Mouse (Mus musculus) embryonic facial prominence, embryonic 10.5 days (tissue): ENCODE measurements around the gene Auts2. TPM values are rescaled to one million over a fixed set of nuclear protein-coding genes. Genes with fewer than 3 reads are reported as not detected.

Experiments used
- DNase-seq: peaks from one replicate; pipeline ENCODE4 v3.0.0-alpha.2; 2017; ENCODE audit warnings: low spot score
- H3K27ac ChIP-seq: fragments of 300-500 bp; sonication (generic); replicated peaks from 2 replicates; pipeline ENCODE4 v1.5.1; 2016; ENCODE audit warnings: mild to moderate bottlenecking
- H3K27me3 ChIP-seq: fragments of 300-500 bp; sonication (generic); replicated peaks from 2 replicates; pipeline ENCODE4 v1.6.1; 2016; ENCODE audit warnings: low read depth, mild to moderate bottlenecking; ENCODE audit not compliant: poor library complexity, severe bottlenecking
- H3K36me3 ChIP-seq: fragments of 300-500 bp; sonication (generic); replicated peaks from 2 replicates; pipeline ENCODE4 v1.6.1; 2016; ENCODE audit warnings: mild to moderate bottlenecking, moderate library complexity
- H3K4me1 ChIP-seq: fragments of 300-500 bp; sonication (generic); 2 replicates; pipeline ENCODE4 v1.6.1; 2016
- H3K4me3 ChIP-seq: fragments of 300-500 bp; sonication (generic); 2 replicates; pipeline ENCODE4 v1.5.1; 2016; ENCODE audit warnings: mild to moderate bottlenecking, moderate library complexity
- H3K9me3 ChIP-seq: fragments of 300-500 bp; sonication (generic); 2 replicates; pipeline ENCODE4 v1.6.1; 2016; ENCODE audit warnings: mild to moderate bottlenecking
- WGBS: fragments of 180-500 bp; shearing (Covaris S2); methylation state at CpG from one replicate; pipeline ENCODE4 v1.1.7; 2016; 5-methylcytosine and 5-hydroxymethylcytosine counted together
- polyA plus RNA-seq: library from polyadenylated mRNA; unstranded; fragments of >200 nt; fragmentation: Nextera tagmentation; extraction: Ambion mirVana; gene quantifications from 2 replicates; pipeline ENCODE4 v1.2.1, GENCODE M21; 2016

The Auts2 gene
- polyA plus RNA-seq, 1 experiment from 2014 or later = 50.0 TPM

DNA sequence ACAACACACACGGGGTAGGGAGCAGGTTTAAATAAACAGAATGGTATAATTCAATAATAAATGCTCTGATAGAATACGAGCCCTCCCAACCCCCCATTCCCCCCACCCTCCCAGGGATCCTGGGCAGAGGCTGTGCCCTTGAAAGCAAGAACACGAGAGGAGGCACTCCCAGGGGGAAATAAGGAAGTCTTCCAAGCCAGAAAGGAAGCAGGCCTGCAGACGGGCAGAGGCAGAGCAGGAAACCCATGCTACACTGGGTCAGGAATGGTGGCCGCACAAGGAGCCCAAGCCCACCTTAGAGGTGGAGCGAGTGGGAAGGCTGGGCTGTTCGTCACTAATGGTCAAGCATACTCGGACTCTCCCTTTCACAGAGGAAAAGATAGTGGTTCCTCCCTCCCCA is 1051.3 kb downstream of the Auts2 start:
- Histone ChIP-seq H3K27ac (no peak overlapping the region), H3K27me3 (no peaks in the 10 kb centered on the region), H3K4me3 (no peak overlapping the region), H3K36me3 (peaks cover 66% of the 10 kb centered on the region), H3K4me1 (peaks cover 29% of the 10 kb centered on the region), H3K9me3 (peaks cover 5% of the 10 kb centered on the region; the same call in 1 of the 2 replicates)
- 70% methylated on average over 8 of the region's 8 CpGs for WGBS
- DNase-seq = no peak

DNA sequence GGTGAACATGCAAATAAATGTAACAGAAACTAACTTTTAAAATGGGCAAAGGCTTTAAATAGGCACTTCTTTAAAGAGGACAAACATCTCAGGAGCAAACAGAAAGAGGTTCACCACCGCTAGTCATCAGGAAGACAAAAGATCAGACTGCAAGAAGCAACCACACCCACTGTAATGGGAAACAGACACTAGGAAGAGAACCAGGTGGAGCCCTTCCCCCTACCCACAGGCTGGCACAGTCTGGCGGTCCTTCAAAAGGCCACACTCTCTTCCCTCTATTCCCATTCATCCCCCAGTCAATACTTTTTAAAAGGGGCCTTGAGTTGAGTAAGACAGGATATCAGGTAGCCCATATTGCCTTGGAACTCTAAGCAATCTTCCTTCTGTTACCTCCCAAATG is 1052.3 kb downstream of the Auts2 start:
- no peak for DNase-seq

DNA sequence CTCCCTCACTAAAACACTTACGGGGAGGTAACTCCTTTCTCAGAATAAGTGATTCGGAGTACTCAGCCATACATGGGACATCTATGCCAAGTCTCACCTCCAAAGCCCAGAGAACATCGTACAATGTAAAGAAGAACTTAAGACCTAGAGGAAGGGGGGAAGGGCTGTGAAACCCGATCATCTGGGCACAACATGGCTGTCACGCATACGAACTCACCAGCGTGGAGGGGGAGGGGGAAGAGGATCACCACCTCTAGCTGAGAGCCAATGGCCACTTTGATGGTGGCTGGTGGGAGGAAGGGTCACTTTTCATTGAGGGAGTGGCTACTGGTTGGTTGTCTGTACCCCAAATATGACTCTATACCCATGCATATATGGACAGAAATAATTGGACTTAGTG is 1053.3 kb downstream of the Auts2 start:
- H3K27ac ChIP-seq = no peak overlapping the region
- H3K9me3 ChIP-seq = peaks cover 5% of the 10 kb centered on the region; the same call in 1 of the 2 replicates
- DNase-seq = no peak
- 91% methylated on average over 7 of the region's 7 CpGs for WGBS
- peaks cover 63% of the 10 kb centered on the region for H3K36me3 ChIP-seq
- H3K27me3 ChIP-seq = no peaks in the 10 kb centered on the region
- H3K4me1 ChIP-seq = peaks cover 24% of the 10 kb centered on the region
- no peak overlapping the region for H3K4me3 ChIP-seq

More for the DNA sequence above, 1052.3 kb downstream of the Auts2 start:
- H3K9me3 ChIP-seq = peaks cover 5% of the 10 kb centered on the region; the same call in 1 of the 2 replicates
- peaks cover 24% of the 10 kb centered on the region for H3K4me1 ChIP-seq
- H3K27ac ChIP-seq = no peak overlapping the region
- no peak overlapping the region for H3K4me3 ChIP-seq
- 76% methylated on average over 2 of the region's 2 CpGs for WGBS
- H3K27me3 ChIP-seq = no peaks in the 10 kb centered on the region
- peaks cover 66% of the 10 kb centered on the region for H3K36me3 ChIP-seq

DNA sequence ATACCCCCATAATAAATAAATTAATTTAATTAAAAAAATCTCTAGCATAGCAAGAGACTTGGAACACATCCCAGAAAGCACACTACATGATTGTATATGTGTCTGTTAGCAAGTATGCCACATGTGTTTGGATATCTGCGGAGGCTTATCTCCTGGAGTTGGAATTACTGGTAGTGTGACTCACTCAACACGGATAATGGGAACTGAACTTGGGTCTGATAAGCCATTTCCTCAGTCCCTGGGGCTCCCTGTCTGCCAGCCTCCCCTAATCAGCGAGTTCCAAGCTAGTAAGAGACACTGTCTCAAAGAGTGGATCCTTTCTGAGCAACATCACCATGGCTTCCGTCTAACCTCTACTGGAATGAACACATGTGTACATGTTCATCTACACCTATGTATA is 1056.6 kb downstream of the Auts2 start:
- Histone ChIP-seq H3K9me3 (peaks cover 5% of the 10 kb centered on the region; the same call in 1 of the 2 replicates), H3K27ac (no peak overlapping the region), H3K36me3 (peaks cover 57% of the 10 kb centered on the region), H3K4me3 (no peak overlapping the region), H3K27me3 (no peaks in the 10 kb centered on the region), H3K4me1 (peaks cover 9% of the 10 kb centered on the region; the same call in 1 of the 2 replicates)
- 97% methylated on average over 4 of the region's 4 CpGs for WGBS
- no peak for DNase-seq

DNA sequence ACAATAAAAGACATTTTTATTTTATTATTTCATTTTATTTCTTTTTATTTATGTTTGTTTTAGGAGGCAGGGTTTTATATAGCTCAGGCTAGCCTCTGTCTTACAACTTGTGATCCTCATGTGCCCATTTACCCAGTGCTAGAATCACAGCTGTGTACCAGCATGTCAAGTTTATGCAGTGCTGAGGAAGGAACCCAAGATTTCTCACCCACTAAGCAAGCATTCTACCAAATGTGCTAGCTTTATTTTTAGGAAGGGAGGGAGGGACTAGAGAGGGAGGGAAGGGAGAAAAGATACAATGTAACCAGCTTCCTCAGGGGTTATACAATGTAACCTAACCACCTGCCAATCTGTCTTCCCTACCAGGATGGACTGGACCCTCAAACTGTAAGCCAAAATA is 1067.9 kb downstream of the Auts2 start:
- no peaks in the 10 kb centered on the region for H3K4me1 ChIP-seq
- no peaks in the 10 kb centered on the region for H3K27me3 ChIP-seq
- no peak overlapping the region for H3K4me3 ChIP-seq
- H3K36me3 ChIP-seq = peaks cover 96% of the 10 kb centered on the region
- no peak overlapping the region for H3K27ac ChIP-seq
- no peak for DNase-seq
- peaks cover 17% of the 10 kb centered on the region; the same call in 1 of the 2 replicates for H3K9me3 ChIP-seq

DNA sequence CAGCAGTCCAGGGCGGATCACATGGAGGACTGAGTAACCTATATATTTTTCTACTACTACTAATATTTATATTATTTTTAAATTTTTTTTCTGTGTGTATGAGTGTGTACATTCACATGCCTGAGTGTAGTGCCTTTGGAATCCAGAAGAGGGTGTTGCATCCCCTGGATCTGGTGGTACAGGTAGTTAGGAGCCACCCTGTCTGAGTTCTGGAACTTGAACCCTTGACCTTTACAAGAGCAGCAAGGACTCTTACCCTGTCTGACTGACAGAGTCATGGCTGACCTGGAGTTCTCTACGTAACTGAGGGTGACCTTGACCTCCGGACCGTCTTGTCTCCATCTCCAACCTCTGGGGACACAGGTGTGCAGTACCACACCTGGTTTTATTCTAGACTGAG is 1074.5 kb downstream of the Auts2 start:
- Histone ChIP-seq H3K4me1 (no peaks in the 10 kb centered on the region), H3K27ac (no peak overlapping the region), H3K4me3 (no peak overlapping the region), H3K9me3 (0 out of 2 replicates have a peak, but pooled peaks cover 5% of the 10 kb centered on the region), H3K36me3 (peaks cover 100% of the 10 kb centered on the region), H3K27me3 (no peaks in the 10 kb centered on the region)
- 91% methylated on average over 4 of the region's 4 CpGs for WGBS
- DNase-seq = no peak

DNA sequence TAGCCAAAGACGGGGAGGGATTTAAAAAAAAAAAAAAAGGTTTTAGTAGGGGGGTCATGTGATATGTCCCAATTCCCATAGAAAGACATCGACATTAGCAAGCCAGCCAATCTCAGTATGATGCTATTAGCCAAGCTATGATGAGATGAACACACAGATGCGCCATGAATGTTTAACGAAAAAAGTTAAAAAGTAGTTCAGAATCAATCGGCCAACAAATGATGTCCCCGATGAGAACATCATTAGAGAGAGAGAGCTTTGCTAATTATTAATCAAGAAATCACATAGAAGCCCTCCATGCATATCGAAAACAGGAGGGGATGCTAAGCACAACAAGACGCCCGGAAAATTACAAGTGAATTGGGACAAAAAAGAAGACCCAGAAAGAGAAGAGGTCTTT is 1077.0 kb downstream of the Auts2 start:
- no peak overlapping the region for H3K4me3 ChIP-seq
- H3K36me3 ChIP-seq = peaks cover 100% of the 10 kb centered on the region
- H3K27me3 ChIP-seq = no peaks in the 10 kb centered on the region
- H3K4me1 ChIP-seq = no peaks in the 10 kb centered on the region
- H3K9me3 ChIP-seq = 0 out of 2 replicates have a peak, but pooled peaks cover 5% of the 10 kb centered on the region
- no peak overlapping the region for H3K27ac ChIP-seq
- DNase-seq = no peak
- WGBS = 96% methylated on average over 9 of the region's 9 CpGs

DNA sequence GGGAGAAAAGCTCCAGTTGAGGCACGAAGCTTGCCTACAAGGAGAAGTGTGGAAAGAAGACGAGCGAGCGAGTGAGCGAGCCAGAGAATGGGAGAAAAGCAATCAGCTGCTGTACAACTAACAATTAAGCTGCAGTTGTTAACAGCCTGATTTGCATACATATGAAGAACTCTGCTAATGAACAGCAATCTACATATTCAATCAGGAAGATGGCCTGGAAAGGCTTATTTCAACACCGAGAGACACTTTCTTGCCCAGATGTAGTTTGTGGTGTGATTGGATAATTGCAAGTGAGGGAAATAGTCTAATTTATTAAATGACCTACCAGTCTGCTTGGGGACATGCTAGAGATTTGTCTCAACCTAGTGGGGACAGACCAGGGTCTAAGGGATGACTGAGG is 1079.7 kb downstream of the Auts2 start:
- WGBS = 95% methylated on average over 6 of the region's 6 CpGs
- Histone ChIP-seq H3K9me3 (0 out of 2 replicates have a peak, but pooled peaks cover 5% of the 10 kb centered on the region), H3K27ac (no peak overlapping the region), H3K4me3 (no peak overlapping the region), H3K36me3 (peaks cover 99% of the 10 kb centered on the region), H3K4me1 (no peaks in the 10 kb centered on the region), H3K27me3 (no peaks in the 10 kb centered on the region)
- DNase-seq = no peak

DNA sequence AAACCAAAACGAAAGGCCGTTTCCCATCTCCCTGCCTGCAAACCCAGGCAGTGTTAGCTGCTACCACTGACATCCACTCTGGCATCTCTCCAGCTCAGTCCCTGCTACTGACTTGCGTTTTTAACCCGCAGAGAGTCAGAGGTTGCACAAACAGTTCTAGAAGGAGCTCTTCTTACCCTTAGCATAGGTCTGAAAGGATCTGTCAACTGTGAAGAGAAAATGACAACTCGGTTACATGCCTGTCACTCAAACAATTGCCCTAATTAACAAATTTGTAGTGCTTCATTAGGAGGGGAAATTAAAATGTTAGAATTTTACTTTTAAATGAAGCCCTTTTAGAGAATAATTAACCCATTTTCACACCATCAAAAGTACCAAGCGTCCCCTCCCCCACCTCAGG is 1083.2 kb downstream of the Auts2 start:
- peaks cover 99% of the 10 kb centered on the region for H3K36me3 ChIP-seq
- WGBS = 92% methylated on average over 6 of the region's 6 CpGs

DNA sequence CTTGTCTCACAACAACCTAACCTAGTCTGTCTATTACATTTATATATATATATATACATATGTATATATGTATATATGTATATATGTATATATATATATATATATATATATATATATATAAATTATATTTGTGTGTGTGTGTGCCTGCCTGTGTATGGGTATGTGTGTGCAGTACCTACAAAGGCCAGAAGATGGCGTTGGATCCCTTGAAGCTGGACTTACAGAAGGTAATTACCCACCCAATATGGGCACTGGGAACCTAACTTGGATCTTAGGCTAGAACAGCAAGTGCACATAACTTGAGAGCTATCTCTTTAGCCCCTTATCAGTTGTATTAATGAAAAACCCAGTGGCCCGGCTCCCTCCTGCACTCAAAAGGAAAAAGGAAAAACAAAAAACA is 1083.6 kb downstream of the Auts2 start:
- no peaks in the 10 kb centered on the region for H3K4me1 ChIP-seq
- no peak for DNase-seq
- 70% methylated on average over 2 of the region's 2 CpGs for WGBS
- H3K4me3 ChIP-seq = no peak overlapping the region
- no peak overlapping the region for H3K27ac ChIP-seq
- H3K36me3 ChIP-seq = peaks cover 99% of the 10 kb centered on the region
- H3K9me3 ChIP-seq = no peaks in the 10 kb centered on the region
- no peaks in the 10 kb centered on the region for H3K27me3 ChIP-seq

More for the DNA sequence above, 1083.2 kb downstream of the Auts2 start:
- Histone ChIP-seq H3K9me3 (0 out of 2 replicates have a peak, but pooled peaks cover 3% of the 10 kb centered on the region), H3K4me1 (no peaks in the 10 kb centered on the region), H3K27me3 (no peaks in the 10 kb centered on the region), H3K27ac (no peak overlapping the region), H3K4me3 (no peak overlapping the region)
- no peak for DNase-seq

DNA sequence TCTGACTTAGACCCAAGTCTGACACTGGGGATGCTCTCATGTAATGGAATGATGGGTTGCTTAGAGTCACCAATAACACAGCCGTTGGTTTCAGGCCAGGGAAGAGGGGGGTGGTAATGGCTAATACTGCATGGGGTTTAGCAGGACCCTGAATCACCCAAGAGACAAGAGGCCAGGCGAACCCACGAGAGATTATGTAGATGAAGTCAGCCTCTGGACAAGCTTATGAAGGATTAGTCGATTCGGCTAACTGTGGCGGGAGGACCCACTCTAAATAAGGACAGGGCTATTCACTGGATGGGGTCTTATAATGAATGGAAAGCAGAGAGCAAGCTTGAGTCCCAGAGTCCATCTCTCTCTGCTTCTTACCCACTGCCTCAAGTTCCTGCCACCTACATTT is 1084.4 kb downstream of the Auts2 start:
- no peak for DNase-seq
- Histone ChIP-seq H3K27me3 (no peaks in the 10 kb centered on the region), H3K4me3 (no peak overlapping the region), H3K36me3 (peaks cover 99% of the 10 kb centered on the region), H3K9me3 (no peaks in the 10 kb centered on the region), H3K27ac (no peak overlapping the region), H3K4me1 (no peaks in the 10 kb centered on the region)
- WGBS = 85% methylated on average over 6 of the region's 6 CpGs

DNA sequence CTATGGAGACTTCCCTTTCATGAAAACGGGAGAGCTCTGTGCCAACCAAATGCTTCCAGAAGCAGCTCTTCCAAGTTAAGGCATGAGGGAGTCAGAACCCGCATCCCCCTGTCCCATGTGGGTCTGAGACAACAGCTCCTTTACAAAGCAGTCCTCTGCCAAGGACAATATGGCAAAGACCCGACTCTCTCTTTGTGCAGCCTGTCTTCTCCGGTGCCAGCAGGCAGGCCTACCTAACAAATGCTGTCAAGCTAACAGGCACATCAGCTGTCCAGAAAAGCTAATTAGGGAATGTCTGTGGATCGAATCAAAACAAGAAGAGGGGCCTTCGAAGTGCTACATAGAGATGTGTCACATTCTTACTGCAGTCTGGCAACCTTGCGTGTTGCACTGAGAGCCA is 1085.1 kb downstream of the Auts2 start:
- Histone ChIP-seq H3K9me3 (no peaks in the 10 kb centered on the region), H3K36me3 (peaks cover 99% of the 10 kb centered on the region), H3K27ac (no peak overlapping the region), H3K4me1 (no peaks in the 10 kb centered on the region), H3K4me3 (no peak overlapping the region), H3K27me3 (no peaks in the 10 kb centered on the region)
- WGBS = 90% methylated on average over 7 of the region's 7 CpGs
- no peak for DNase-seq

DNA sequence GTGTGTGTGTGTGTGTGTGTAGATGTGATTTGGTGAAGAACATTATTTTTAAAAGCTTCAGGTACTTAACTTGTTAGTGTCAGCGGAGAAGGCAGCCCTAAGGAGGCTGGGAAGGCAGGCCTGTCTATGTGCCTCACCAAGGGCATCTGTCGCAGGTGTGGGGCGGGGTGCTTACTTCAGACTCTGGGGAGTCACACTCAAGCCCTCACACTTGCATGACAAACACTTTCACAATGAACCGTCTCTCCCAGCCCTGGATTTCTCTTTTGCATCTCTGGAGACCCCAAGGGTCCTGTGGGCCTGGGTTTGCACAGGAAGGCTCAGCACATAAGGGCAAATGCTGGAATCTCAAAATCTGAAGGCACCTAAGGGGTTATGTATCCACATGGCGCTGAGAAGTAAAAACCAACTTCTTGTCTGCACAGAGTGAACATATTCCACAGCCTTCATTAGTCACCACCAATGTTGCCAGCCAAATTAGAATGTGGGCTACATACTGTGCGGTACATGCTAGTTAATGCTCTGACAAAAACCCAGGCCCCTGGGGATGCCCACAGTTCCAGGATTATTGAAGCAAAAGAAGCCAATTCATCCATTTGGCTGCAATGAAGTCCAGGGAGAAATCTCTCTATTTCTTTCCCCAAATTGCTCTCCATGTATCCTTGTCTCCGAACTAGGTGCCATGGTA is 1093.8 kb downstream of the Auts2 start:
- Histone ChIP-seq H3K27me3 (no peaks in the 10 kb centered on the region), H3K9me3 (no peaks in the 10 kb centered on the region), H3K27ac (no peak overlapping the region), H3K4me3 (no peak overlapping the region), H3K4me1 (no peaks in the 10 kb centered on the region), H3K36me3 (peaks cover 100% of the 10 kb centered on the region)
- 92% methylated on average over 7 of the region's 7 CpGs for WGBS
- no peak for DNase-seq
